Mouse (Mus musculus) neural tube, embryonic 14.5 days (tissue): ENCODE results near the gene Gart. TPM values are rescaled to one million over a fixed set of nuclear protein-coding genes. Genes with fewer than 3 reads are reported as not detected.
A peak's percentile ranks its signal among the peaks of the same experiment; 100 is the strongest.

ENCODE experiments used
- ATAC-seq: fragments of 200-750 bp; cut with Nextera tagmentation; 2 replicates; pipeline ENCODE4 v1.8.0; 2017; ENCODE audit warnings: low read depth, mild to moderate bottlenecking, moderate TSS enrichment, moderate library complexity
- H3K27ac ChIP-seq: fragments of 300-500 bp; sonication (generic); 2 replicates; pipeline ENCODE4 v1.5.1; 2014; ENCODE audit warnings: low read depth, mild to moderate bottlenecking, control low read depth, low read length, moderate library complexity, mixed read lengths
- H3K27me3 ChIP-seq: fragments of 300-500 bp; sonication (generic); 2 replicates; pipeline ENCODE4 v1.6.1; 2014; ENCODE audit warnings: low read length; ENCODE audit not compliant: control insufficient read depth, insufficient read depth
- H3K36me3 ChIP-seq: fragments of 300-500 bp; sonication (generic); 2 replicates; pipeline ENCODE4 v1.6.1; 2014; ENCODE audit warnings: low read length, mixed read lengths; ENCODE audit not compliant: control insufficient read depth, insufficient read depth
- H3K4me1 ChIP-seq: fragments of 300-500 bp; sonication (generic); 2 replicates; pipeline ENCODE4 v1.6.1; 2014; ENCODE audit warnings: low read length; ENCODE audit not compliant: control insufficient read depth, insufficient read depth
- H3K4me2 ChIP-seq: fragments of 300-500 bp; sonication (generic); 2 replicates; pipeline ENCODE4 v1.6.1; 2014; ENCODE audit warnings: mild to moderate bottlenecking, low read depth, low read length, control low read depth
- H3K4me3 ChIP-seq: fragments of 300-500 bp; sonication (generic); 2 replicates; pipeline ENCODE4 v1.5.1; 2014; ENCODE audit warnings: low read depth, low read length, control low read depth, mixed read lengths
- H3K9ac ChIP-seq: fragments of 300-500 bp; sonication (generic); replicated peaks from 2 replicates; pipeline ENCODE4 v1.6.1; 2014; ENCODE audit warnings: low read depth, mild to moderate bottlenecking, control low read depth, low read length, mixed read lengths
- H3K9me3 ChIP-seq: fragments of 300-500 bp; sonication (generic); 2 replicates; pipeline ENCODE4 v1.6.1; 2016; ENCODE audit warnings: low read length; ENCODE audit not compliant: control insufficient read depth
- whole genome bisulfite sequencing: fragments of 180-500 bp; shearing (Covaris S2); extraction: QIAGEN DNeasy Blood & Tissue Kit; methylation state at CpG from one replicate; pipeline ENCODE4 v1.1.7; 2014; 5-methylcytosine and 5-hydroxymethylcytosine counted together
- polyA plus RNA-seq: library from polyadenylated mRNA; unstranded; fragments of >200 nt; fragmentation: Nextera tagmentation; extraction: Ambion mirVana; gene quantifications from 2 replicates; pipeline ENCODE4 v1.2.1, GENCODE M21; 2014

Gene Gart
- polyA plus RNA-seq, 1 experiment from 2014 or later = 51.1 TPM

DNA sequence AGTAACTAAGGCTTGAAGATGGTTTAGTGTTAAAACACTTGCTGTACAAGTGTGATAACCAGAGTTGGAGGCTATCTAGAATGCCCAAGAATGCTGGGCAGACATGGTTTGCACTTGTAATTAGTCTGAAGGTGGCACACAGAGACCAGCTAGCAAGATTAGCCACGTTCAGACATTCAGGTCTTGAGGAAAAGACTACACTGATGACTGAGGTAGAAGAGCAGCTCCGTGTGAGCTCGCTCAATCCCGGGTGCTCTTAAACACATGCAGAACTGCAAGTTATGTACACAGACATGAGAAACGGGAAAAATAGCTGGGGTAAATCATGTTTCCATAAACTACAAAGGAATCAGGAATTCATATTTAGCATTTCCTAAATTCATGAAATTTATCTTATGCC lies 33.9 kb upstream of the Gart start:
- Histone ChIP-seq H3K4me3 (no peak overlapping the region), H3K9me3 (no peaks in the 10 kb centered on the region), H3K36me3 (peaks cover 66% of the 10 kb centered on the region), H3K27me3 (no peaks in the 10 kb centered on the region), H3K4me2 (no peak overlapping the region), H3K27ac (no peak overlapping the region), H3K9ac (no peak overlapping the region), H3K4me1 (no peaks in the 10 kb centered on the region)
- no peak for ATAC-seq
- WGBS = 83% methylated on average over 5 of the region's 5 CpGs

DNA sequence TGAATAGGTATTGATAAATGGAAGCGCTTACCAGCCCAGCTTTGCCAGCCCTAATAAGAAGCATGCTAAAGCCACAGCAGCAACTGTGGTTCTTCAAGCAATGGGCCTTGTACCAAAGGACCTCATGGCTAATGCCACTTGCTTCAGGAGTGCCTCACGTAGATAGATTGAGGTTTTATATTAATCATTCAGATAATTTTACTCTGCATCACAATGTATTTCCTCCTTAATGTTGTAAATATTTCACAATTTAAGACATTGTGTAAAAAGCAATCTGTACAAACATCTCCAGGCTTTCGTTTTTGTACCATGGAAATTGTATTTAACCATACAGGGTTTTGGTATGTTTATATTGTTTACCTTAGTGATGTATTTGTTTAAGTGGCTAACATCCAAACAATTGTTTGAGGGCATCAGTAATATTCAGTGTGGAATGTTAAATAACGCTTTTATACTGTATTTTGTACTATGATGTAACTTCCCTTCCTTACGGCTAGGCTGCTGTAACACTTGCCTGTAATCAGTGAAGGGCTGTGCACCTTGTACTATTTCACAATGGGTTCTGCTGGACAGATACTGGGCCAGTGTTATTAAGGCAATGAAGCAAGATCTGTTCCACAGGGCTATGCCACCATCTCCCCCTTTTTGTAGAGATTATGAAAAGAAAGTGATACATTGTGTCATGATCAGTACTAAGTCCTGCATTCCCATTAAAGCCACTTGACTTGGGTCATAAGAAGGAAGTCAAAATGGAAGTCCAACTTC lies 31.6 kb upstream of the Gart start:
- H3K27ac ChIP-seq = no peak overlapping the region
- no peak overlapping the region for H3K4me3 ChIP-seq
- ATAC-seq = no peak
- H3K9ac ChIP-seq = no peak overlapping the region
- H3K9me3 ChIP-seq = no peaks in the 10 kb centered on the region
- no peaks in the 10 kb centered on the region for H3K27me3 ChIP-seq
- WGBS = 93% methylated on average over 5 of the region's 5 CpGs
- no peak overlapping the region for H3K4me2 ChIP-seq
- H3K36me3 ChIP-seq = peaks cover 58% of the 10 kb centered on the region
- H3K4me1 ChIP-seq = no peaks in the 10 kb centered on the region

DNA sequence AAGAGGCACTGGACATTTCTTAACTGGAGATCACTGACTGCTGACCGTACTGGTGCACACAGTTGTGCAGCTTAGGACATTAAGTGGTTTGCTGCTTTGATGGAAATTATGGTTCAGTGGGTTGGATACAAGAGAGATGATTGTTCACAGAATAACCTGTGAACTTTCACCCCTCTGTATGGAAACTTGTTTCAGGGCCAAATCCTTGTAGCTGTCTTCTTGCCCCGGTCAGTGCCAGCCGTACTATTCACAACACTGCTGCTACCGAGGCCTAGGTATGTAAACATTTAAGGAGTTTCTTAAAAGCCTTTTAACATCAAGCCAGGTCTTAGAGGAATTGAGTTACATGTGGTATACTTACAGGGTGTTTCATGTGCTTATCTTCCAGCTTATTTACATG lies 27.7 kb upstream of the Gart start:
- H3K9me3 ChIP-seq = no peaks in the 10 kb centered on the region
- H3K4me1 ChIP-seq = no peaks in the 10 kb centered on the region
- no peak overlapping the region for H3K4me2 ChIP-seq
- H3K36me3 ChIP-seq = peaks cover 70% of the 10 kb centered on the region
- H3K4me3 ChIP-seq = no peak overlapping the region
- 85% methylated on average over 4 of the region's 4 CpGs for WGBS
- ATAC-seq = no peak
- H3K27ac ChIP-seq = no peak overlapping the region
- H3K9ac ChIP-seq = no peak overlapping the region
- no peaks in the 10 kb centered on the region for H3K27me3 ChIP-seq

DNA sequence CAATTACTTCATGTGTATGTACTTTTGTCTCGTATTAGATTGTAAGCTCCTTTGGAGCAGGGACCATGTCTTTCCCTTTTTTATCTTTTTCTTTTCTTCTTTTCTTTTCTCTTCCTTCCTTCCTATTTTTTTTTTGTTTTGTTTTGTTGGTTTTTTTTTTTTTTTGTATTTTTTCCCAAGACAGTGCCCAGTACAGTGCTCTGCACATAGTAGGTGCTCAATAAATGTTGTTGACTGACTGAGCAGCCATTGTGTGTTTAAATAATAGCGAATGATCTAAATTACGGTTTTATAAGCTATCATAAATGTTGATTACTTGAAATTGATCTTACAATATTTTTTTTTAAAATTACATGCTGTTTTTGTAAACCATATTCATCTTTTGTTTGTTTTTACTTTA lies 17.0 kb upstream of the Gart start:
- Histone ChIP-seq H3K36me3 (peaks cover 70% of the 10 kb centered on the region), H3K4me3 (no peak overlapping the region), H3K9ac (no peak overlapping the region), H3K27me3 (no peaks in the 10 kb centered on the region), H3K27ac (no peak overlapping the region), H3K4me2 (no peak overlapping the region), H3K9me3 (no peaks in the 10 kb centered on the region), H3K4me1 (0 out of 2 replicates have a peak, but pooled peaks cover 3% of the 10 kb centered on the region)
- no peak for ATAC-seq
- 96% methylated on average over 3 of the region's 3 CpGs for WGBS

DNA sequence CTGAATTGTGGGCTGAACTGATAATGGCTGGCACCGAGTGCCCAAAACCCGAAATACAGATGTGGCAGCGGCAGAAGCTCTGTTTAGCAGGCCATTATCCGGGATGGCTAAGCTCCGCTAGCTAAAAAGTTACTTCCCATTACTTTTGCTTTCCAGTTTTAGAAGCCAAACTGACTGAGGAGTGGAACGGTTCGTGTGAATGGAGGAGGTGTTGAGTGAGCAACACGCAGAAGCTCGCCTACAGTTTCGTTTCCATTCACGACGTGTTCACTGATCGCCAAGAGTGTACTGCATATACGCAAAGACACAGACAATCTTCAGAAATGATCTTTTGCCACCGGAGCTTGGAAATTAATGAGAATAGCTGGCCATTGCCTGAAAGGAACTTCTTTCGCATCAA lies 15.6 kb upstream of the Gart start:
- no peak for ATAC-seq
- no peaks in the 10 kb centered on the region for H3K27me3 ChIP-seq

DNA sequence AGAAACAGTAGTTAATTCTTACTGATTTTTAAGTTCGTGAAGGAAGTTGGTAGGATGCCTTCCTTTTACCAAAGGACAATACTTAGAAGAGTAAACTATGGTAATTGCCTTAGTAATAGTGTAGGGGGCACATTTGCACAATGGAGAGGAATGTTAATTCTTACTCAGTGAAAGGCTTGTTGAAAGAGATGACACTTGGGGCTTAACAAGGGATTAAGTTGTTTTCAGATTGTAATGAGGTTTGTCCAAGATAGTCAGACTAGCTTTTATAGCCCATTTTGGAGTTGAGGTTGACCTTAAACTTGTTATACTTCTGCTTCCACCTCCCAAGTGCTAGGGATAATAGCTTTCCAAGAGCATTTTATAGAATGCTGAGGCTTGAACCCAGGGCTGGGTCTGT lies 14.6 kb upstream of the Gart start:
- H3K27me3 ChIP-seq = no peaks in the 10 kb centered on the region
- ATAC-seq = no peak
- 52% methylated on average over 1 of the region's 1 CpGs for WGBS
- peaks cover 86% of the 10 kb centered on the region for H3K36me3 ChIP-seq
- H3K9ac ChIP-seq = no peak overlapping the region
- no peak overlapping the region for H3K4me2 ChIP-seq
- H3K27ac ChIP-seq = no peak overlapping the region
- H3K4me1 ChIP-seq = 0 out of 2 replicates have a peak, but pooled peaks cover 3% of the 10 kb centered on the region
- H3K4me3 ChIP-seq = no peak overlapping the region
- no peaks in the 10 kb centered on the region for H3K9me3 ChIP-seq

More for the DNA sequence above, 15.6 kb upstream of the Gart start:
- no peaks in the 10 kb centered on the region for H3K9me3 ChIP-seq
- 0 out of 2 replicates have a peak, but pooled peaks cover 3% of the 10 kb centered on the region for H3K4me1 ChIP-seq
- H3K27ac ChIP-seq = no peak overlapping the region
- no peak overlapping the region for H3K9ac ChIP-seq
- H3K4me3 ChIP-seq = no peak overlapping the region
- WGBS = 96% methylated on average over 16 of the region's 16 CpGs
- H3K36me3 ChIP-seq = peaks cover 84% of the 10 kb centered on the region
- H3K4me2 ChIP-seq = no peak overlapping the region

DNA sequence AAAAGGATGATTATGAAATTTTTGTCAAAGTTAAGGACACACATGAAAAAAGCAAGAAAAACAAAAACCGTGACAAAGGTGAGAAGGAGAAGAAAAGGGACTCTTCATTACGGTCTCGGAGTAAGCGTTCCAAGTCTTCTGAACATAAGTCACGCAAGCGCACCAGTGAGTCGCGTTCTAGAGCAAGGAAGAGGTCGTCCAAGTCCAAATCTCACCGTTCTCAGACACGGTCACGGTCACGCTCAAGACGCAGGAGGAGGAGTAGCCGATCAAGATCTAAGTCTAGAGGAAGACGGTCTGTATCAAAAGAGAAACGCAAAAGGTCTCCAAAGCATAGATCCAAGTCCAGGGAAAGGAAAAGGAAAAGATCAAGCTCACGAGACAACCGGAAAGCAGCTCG lies 13.0 kb upstream of the Gart start:
- Histone ChIP-seq H3K27ac (no peak overlapping the region), H3K36me3 (peaks cover 89% of the 10 kb centered on the region), H3K27me3 (no peaks in the 10 kb centered on the region), H3K9me3 (no peaks in the 10 kb centered on the region), H3K9ac (no peak overlapping the region), H3K4me1 (0 out of 2 replicates have a peak, but pooled peaks cover 3% of the 10 kb centered on the region), H3K4me2 (no peak overlapping the region), H3K4me3 (no peak overlapping the region)
- 98% methylated on average over 20 of the region's 20 CpGs for WGBS
- ATAC-seq = no peak

DNA sequence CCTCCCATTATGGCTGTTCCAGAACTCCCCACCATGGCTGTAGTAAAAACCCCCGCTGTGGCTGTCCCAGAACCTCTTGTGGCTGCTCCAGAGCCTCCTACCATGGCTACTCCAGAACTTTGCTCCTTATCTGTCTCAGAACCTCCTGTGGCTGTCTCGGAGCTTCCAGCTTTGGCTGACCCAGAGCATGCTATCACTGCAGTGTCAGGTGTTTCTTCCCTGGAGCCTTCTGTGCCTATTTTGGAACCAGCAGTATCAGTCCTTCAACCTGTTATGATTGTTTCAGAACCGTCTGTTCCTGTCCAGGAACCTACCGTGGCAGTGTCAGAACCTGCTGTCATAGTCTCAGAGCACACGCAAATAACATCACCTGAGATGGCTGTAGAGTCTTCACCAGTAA lies 11.7 kb upstream of the Gart start:
- 0 out of 2 replicates have a peak, but pooled peaks cover 3% of the 10 kb centered on the region for H3K4me1 ChIP-seq
- H3K27ac ChIP-seq = no peak overlapping the region
- ATAC-seq = no peak
- H3K27me3 ChIP-seq = no peaks in the 10 kb centered on the region
- no peaks in the 10 kb centered on the region for H3K9me3 ChIP-seq
- H3K4me2 ChIP-seq = no peak overlapping the region
- 96% methylated on average over 5 of the region's 5 CpGs for WGBS
- no peak overlapping the region for H3K9ac ChIP-seq
- no peak overlapping the region for H3K4me3 ChIP-seq
- H3K36me3 ChIP-seq = peaks cover 79% of the 10 kb centered on the region

DNA sequence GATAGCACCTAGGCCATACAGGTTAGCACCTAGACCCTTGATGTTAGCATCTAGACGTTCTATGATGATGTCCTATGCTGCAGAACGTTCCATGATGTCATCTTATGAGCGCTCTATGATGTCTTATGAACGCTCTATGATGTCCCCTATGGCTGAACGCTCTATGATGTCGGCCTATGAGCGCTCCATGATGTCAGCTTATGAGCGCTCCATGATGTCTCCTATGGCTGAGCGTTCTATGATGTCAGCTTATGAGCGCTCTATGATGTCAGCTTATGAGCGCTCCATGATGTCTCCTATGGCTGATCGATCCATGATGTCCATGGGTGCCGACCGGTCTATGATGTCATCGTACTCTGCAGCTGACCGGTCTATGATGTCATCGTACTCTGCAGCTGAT lies 10.5 kb upstream of the Gart start:
- Histone ChIP-seq H3K9ac (no peak overlapping the region), H3K36me3 (peaks cover 73% of the 10 kb centered on the region), H3K27ac (no peak overlapping the region), H3K9me3 (no peaks in the 10 kb centered on the region), H3K4me1 (0 out of 2 replicates have a peak, but pooled peaks cover 3% of the 10 kb centered on the region), H3K4me3 (no peak overlapping the region), H3K4me2 (no peak overlapping the region), H3K27me3 (no peaks in the 10 kb centered on the region)
- ATAC-seq = peak; percentile 49
- WGBS = 98% methylated on average over 17 of the region's 17 CpGs
